Mouse (Mus musculus) left cerebral cortex, postnatal 25 days (tissue): ENCODE results near the gene Cisd3. TPM values are rescaled to one million over a fixed set of nuclear protein-coding genes. Genes with fewer than 3 reads are reported as not detected.
"Not testable (repeated sequence)": the region's sequence is repeated elsewhere in the genome, so short reads cannot be mapped to it uniquely, and the experiment has no call there.

Experiments
- DNase-seq, 2 experiments: peaks; one replicate each; pipeline ENCODE4 v3.0.0; 2022; ENCODE audit warnings: low spot score in 2 of 2, mixed read lengths in 1 of 2
- intact Hi-C: fragments of 180-260 bp; cut with DNase I; formaldehyde crosslinking; loops from one replicate; pipeline ENCODE4 v1.15.1; 2025
- microRNA-seq, 2 experiments: library from miRNA; unstranded; fragments of <30 nt; microRNA quantifications; one replicate each; pipeline ENCODE4 v1.2.0; 2022
- total RNA-seq, 2 experiments: library from RNA; stranded (reverse); gene quantifications; 2 replicates each; pipeline ENCODE4 v1.2.3; 2021

The Cisd3 gene
- total RNA-seq, 2 experiments from 2014 or later, result 46.5 to 48.8 TPM

GRCm38 (mm10) chr11:97728730-97729129 lies 43.1 kb downstream of the Cisd3 start:
- intact Hi-C loops, result no loop called here
- no peak for DNase-seq

GRCm38 (mm10) chr11:97733689-97734088 lies 48.1 kb downstream of the Cisd3 start:
- DNase-seq, result no peak
- intact Hi-C loops, result no loop called here

GRCm38 (mm10) chr11:97734810-97735209 lies 49.2 kb downstream of the Cisd3 start:
- DNase-seq, intact Hi-C loops: not testable (repeated sequence)

GRCm38 (mm10) chr11:97736645-97737044 lies 51.0 kb downstream of the Cisd3 start:
- no peak for DNase-seq

GRCm38 (mm10) chr11:97737600-97737999 lies 52.0 kb downstream of the Cisd3 start:
- intact Hi-C loops, result no loop called here
- no peak for DNase-seq

More at GRCm38 (mm10) chr11:97736645-97737044, 51.0 kb downstream of the Cisd3 start:
- intact Hi-C loops, result no loop called here

Small RNAs within 50 kb of the gene (microRNA-seq; reads per million reads assigned to microRNA genes)
- 0 reads per million in 2 experiments for gene Gm24158
- 0 to 0.99 reads per million in 2 experiments for gene Mir6927

Other genes with a start within 250 kb of the Cisd3 start
- not detected for gene 4933428G20Rik, start 185.5 kb upstream of the Cisd3 start, total RNA-seq
- gene Srcin1, start 109.6 kb upstream of the Cisd3 start, total RNA-seq, result 100 to 1,000 TPM; 323 to 339 TPM
- 10 to 100 TPM; 77.4 to 92.2 TPM for gene Epop, start 56.1 kb upstream of the Cisd3 start, total RNA-seq
- gene Mllt6, start 22.4 kb upstream of the Cisd3 start, total RNA-seq, result 100 to 1,000 TPM; 105 to 121 TPM
- gene Pcgf2, start 14.7 kb downstream of the Cisd3 start, total RNA-seq, result 10 to 100 TPM; 30.1 to 30.3 TPM
- gene Psmb3, start 17.6 kb downstream of the Cisd3 start, total RNA-seq, result 100 to 1,000 TPM; 119 to 124 TPM
- 100 to 1,000 TPM; 111 to 118 TPM for gene Pip4k2b, start 58.9 kb downstream of the Cisd3 start, total RNA-seq
- 10 to 100 TPM; 18.7 to 20.2 TPM for gene Cwc25, start 80.7 kb downstream of the Cisd3 start, total RNA-seq
- under 1 TPM; 0.62 to 0.78 TPM for gene 1700001P01Rik, start 90.1 kb downstream of the Cisd3 start, total RNA-seq
- 100 to 1,000 TPM; 340 to 351 TPM for gene Rpl23, start 96.6 kb downstream of the Cisd3 start, total RNA-seq
- gene Lasp1, start 113.2 kb downstream of the Cisd3 start, total RNA-seq, result 100 to 1,000 TPM; 192 to 202 TPM
- 10 to 100 TPM; 75.4 to 75.9 TPM for gene B230217C12Rik, start 155.0 kb downstream of the Cisd3 start, total RNA-seq
- gene Fbxo47, start 198.3 kb downstream of the Cisd3 start, total RNA-seq, result 1 to 10 TPM; 1.8 to 2.1 TPM